In the genomic region with DNA sequence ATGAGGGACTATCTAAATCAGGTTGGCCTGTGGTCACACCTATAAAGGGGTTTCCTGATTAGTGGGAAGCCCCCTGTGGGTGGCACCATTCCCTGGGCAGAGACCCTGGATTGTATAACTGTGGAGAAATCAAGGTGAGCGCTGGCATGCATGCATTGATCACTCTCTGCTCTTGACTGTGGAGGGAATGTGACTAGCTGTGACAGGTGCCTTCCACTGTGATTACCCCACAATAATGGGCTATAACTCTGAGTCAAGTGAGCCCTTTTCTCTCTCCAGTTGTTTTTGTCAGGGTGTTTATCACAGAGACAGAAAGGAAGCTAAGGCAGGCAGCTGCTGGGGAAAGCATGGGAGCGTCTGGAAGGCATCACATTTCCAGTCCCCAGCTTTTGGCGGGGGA, we compare ENCODE assay signal across 21 mouse cellular contexts.
"Had no signal": no experiment of that assay in that cellular context is flagged by ENCODE, and none has a peak within 500 bp of the region (broad histone marks: within the 10 kb centered on the region; RNA-seq: fewer than 3 reads in every experiment).

No protein-coding gene starts in this region.

- H3K36me3 ChIP-seq: forebrain, embryonic 15.5 days; heart, embryonic 15.5 days; hindbrain, embryonic 13.5 days; hindbrain, embryonic 15.5 days; limb, embryonic 13.5 days; liver, embryonic 13.5 days; liver, embryonic 15.5 days had no signal

- H3K27ac ChIP-seq: forebrain, embryonic 15.5 days; heart, embryonic 15.5 days; hindbrain, embryonic 13.5 days; hindbrain, embryonic 15.5 days; hindbrain, postnatal 0 days; layer of hippocampus, adult 2 months; left cerebral cortex, adult 2 months; limb, embryonic 13.5 days; liver, embryonic 13.5 days; liver, embryonic 15.5 days had no signal

- H3K27me3 ChIP-seq: forebrain, embryonic 15.5 days; heart, embryonic 15.5 days; hindbrain, embryonic 13.5 days; hindbrain, embryonic 15.5 days; limb, embryonic 13.5 days; liver, embryonic 13.5 days had no signal

- H3K4me3 ChIP-seq: forebrain, embryonic 15.5 days; heart, embryonic 15.5 days; hindbrain, embryonic 13.5 days; hindbrain, embryonic 15.5 days; layer of hippocampus, adult 2 months; left cerebral cortex, adult 2 months; limb, embryonic 13.5 days; liver, embryonic 13.5 days; liver, embryonic 15.5 days had no signal

- H3K4me2 ChIP-seq: forebrain, embryonic 15.5 days; heart, embryonic 11.5 days; heart, embryonic 15.5 days; hindbrain, embryonic 13.5 days; hindbrain, embryonic 15.5 days; limb, embryonic 13.5 days; liver, embryonic 11.5 days; liver, embryonic 13.5 days; liver, embryonic 15.5 days had no signal

- DNase-seq: forebrain, postnatal 0 days; gastrocnemius, postnatal 14 days; gastrocnemius, postnatal 36 days; heart, adult 11 months; kidney, adult 11 months; kidney, adult 2 months; kidney, postnatal 10 days; kidney, postnatal 4 days; liver; liver, embryonic 13.5 days had no signal

- H3K9ac ChIP-seq: forebrain, embryonic 15.5 days; forebrain, postnatal 0 days; heart, embryonic 15.5 days; hindbrain, embryonic 13.5 days; hindbrain, embryonic 15.5 days; limb, embryonic 13.5 days; liver, embryonic 13.5 days; liver, embryonic 15.5 days had no signal

- ATAC-seq: forebrain, embryonic 15.5 days; forebrain, postnatal 0 days; hindbrain, postnatal 0 days had no signal

- H3K4me1 ChIP-seq: forebrain, embryonic 15.5 days; hindbrain, embryonic 13.5 days; hindbrain, embryonic 15.5 days; limb, embryonic 13.5 days had no signal

- H3K9me3 ChIP-seq: forebrain, embryonic 15.5 days; heart, embryonic 15.5 days; hindbrain, embryonic 13.5 days; hindbrain, embryonic 15.5 days; limb, embryonic 13.5 days; liver, embryonic 13.5 days; liver, embryonic 15.5 days had no signal
